Mouse (Mus musculus) pancreas, adult 10 weeks (tissue): ENCODE results near the gene Mycl. TPM values are rescaled to one million over a fixed set of nuclear protein-coding genes. Genes with fewer than 3 reads are reported as not detected.

ENCODE experiments used
- polyA plus RNA-seq: library from polyadenylated mRNA; stranded (reverse); fragments of 350-450 nt; fragmentation: Illumina TruSeq; extraction: RNeasy Lipid Tissue Mini Kit (QIAGEN cat#74804); gene quantifications from one replicate; pipeline ENCODE4 v1.2.3, GENCODE M21; 2015; ENCODE audit warnings: low read depth, low replicate concordance; ENCODE audit not compliant: insufficient read depth

Gene Mycl
- not detected for polyA plus RNA-seq

DNA sequence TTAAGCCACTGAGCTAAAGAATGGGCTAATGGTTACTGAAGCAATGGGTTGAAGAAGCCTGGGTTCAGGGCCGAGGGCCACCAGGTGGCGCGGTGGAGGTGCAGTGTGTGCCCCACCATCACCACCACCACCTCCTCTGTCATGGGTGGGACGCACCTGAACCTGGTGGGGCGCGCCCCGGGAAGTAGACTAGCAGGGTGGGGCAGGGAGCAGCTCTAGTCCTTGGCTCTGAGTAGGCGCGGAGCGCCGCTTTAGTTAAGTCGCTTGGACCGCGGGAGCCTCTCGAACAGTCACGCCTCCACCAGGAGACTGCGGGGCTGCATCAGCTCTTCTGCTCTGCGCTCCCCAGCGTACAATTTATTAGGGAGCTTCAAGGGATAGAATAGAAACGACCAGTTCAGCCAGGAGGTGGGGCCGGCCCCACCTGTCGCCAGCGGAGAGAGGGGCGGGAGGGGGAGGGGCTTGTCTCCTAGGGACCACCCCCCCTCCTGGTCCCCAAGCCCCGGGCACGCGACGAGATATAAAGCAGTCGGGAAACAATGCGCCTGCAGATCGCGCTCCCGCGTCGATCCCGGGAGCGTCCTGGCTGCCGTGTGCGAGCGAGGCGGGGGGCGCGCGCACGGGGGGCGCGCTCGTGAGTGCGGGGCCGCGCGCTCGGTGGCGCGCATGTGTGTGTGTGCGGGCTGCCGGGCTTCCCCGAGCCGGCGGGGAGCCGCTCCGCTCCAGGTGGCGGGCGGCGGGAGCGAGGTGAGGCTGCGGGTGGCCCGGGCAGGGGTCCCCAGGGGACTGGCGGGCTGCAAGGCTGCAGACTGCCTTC lies at the start of gene Mycl:
Gene Mycl (plus strand): TSS at position 249 of the 817 bp plus-strand sequence.

DNA sequence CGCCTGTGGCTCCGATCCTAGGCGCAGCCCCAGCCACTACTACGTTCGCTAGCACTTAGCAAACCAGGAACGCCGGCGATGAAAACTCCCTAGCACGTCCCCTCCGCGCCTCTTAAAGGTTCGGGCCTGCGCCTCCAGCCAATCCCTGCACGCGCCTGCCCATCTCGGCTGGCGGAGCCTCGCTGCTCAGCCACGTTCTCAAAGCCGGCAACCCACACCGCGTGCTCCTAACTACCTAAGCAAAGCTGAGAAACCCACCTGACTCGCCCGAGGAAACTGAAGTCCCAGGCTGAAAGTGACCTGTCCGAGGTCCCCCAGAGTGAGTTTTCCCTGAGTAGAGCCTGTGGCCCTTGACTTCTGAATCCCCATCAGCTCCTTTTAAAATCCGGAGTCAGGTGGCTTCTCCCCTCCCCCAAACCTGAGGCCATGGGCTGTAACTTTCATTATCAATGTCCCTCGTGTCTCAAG lies 34.3 kb upstream of the Mycl start, which contains the start of gene Mfsd2a:
Gene Mfsd2a (minus strand): TSS at position 89 of the 468 bp plus-strand sequence.

GRCm38 (mm10) chr4:123016451-123016957 lies 21.1 kb downstream of the Mycl start, which contains the start of gene Trit1:
TSS of gene Trit1 (plus strand) at chr4:123016597.

Other genes starting within 250 kb of the Mycl start
- gene Ppt1, start 159.4 kb upstream of the Mycl start, polyA plus RNA-seq, result 13.5 TPM
- 22.8 TPM for gene Cap1, start 109.6 kb upstream of the Mycl start, polyA plus RNA-seq
- gene Mfsd2a, start 34.5 kb upstream of the Mycl start, polyA plus RNA-seq, result not detected
- gene Trit1, start 20.9 kb downstream of the Mycl start, polyA plus RNA-seq, result 6.7 TPM
- not detected for gene Bmp8b, start 109.5 kb downstream of the Mycl start, polyA plus RNA-seq
- gene Oxct2b, start 120.6 kb downstream of the Mycl start, polyA plus RNA-seq, result not detected
- gene Ppie, start 144.3 kb downstream of the Mycl start, polyA plus RNA-seq, result 10.2 TPM
- 0.39 TPM for gene Hpcal4, start 187.6 kb downstream of the Mycl start, polyA plus RNA-seq
- gene Nt5c1a, start 205.9 kb downstream of the Mycl start, polyA plus RNA-seq, result not detected
- 3.2 TPM for gene Heyl, start 237.9 kb downstream of the Mycl start, polyA plus RNA-seq